Mouse (Mus musculus) limb, embryonic 11.5 days (tissue): Measurements from ENCODE around the gene Prodh2. TPM values are rescaled to one million over a fixed set of nuclear protein-coding genes. Genes with fewer than 3 reads are reported as not detected.
"Not testable (repeated sequence)": the region's sequence is repeated elsewhere in the genome, so short reads cannot be mapped to it uniquely, and the experiment has no call there.

Experiments used
- ATAC-seq: fragments of 200-750 bp; cut with Nextera tagmentation; 2 replicates; pipeline ENCODE4 v1.8.0; 2017; ENCODE audit warnings: low read depth; ENCODE audit not compliant: insufficient number of reproducible peaks, low FRiP score, low TSS enrichment
- DNase-seq: peaks from one replicate; pipeline ENCODE4 v3.0.0-alpha.2; 2015; ENCODE audit warnings: low spot score
- H3K27ac ChIP-seq: fragments of 300-500 bp; sonication (generic); replicated peaks from 2 replicates; pipeline ENCODE4 v1.5.1; 2014; ENCODE audit warnings: low read depth, mild to moderate bottlenecking, low read length
- H3K27me3 ChIP-seq: fragments of 300-500 bp; sonication (generic); 2 replicates; pipeline ENCODE4 v1.6.1; 2014; ENCODE audit warnings: mild to moderate bottlenecking, low read length, mixed read lengths; ENCODE audit not compliant: control insufficient read depth, insufficient read depth
- H3K36me3 ChIP-seq: fragments of 300-500 bp; sonication (generic); 2 replicates; pipeline ENCODE4 v1.6.1; 2014; ENCODE audit warnings: mild to moderate bottlenecking, low read length, moderate library complexity, mixed read lengths; ENCODE audit not compliant: control insufficient read depth, insufficient read depth
- H3K4me1 ChIP-seq: fragments of 300-500 bp; sonication (generic); 2 replicates; pipeline ENCODE4 v1.6.1; 2014; ENCODE audit warnings: low read length, mixed read lengths; ENCODE audit not compliant: control insufficient read depth, insufficient read depth
- H3K4me2 ChIP-seq: fragments of 300-500 bp; sonication (generic); 2 replicates; pipeline ENCODE4 v1.6.1; 2014; ENCODE audit warnings: low read depth, mild to moderate bottlenecking, moderate library complexity; ENCODE audit not compliant: severe bottlenecking
- H3K4me3 ChIP-seq: fragments of 300-500 bp; sonication (generic); 2 replicates; pipeline ENCODE4 v1.5.1; 2014; ENCODE audit warnings: low read depth, low read length
- H3K9ac ChIP-seq: fragments of 300-500 bp; sonication (generic); 2 replicates; pipeline ENCODE4 v1.6.1; 2014; ENCODE audit warnings: mild to moderate bottlenecking, low read length
- H3K9me3 ChIP-seq: fragments of 300-500 bp; sonication (generic); 2 replicates; pipeline ENCODE4 v1.6.1; 2016; ENCODE audit warnings: low read length; ENCODE audit not compliant: control insufficient read depth
- WGBS: fragments of 180-500 bp; shearing (Covaris S2); extraction: QIAGEN DNeasy Blood & Tissue Kit; methylation state at CpG from one replicate; pipeline ENCODE4 v1.1.7; 2014; 5-methylcytosine and 5-hydroxymethylcytosine counted together
- polyA plus RNA-seq: library from polyadenylated mRNA; unstranded; fragments of >200 nt; fragmentation: Nextera tagmentation; extraction: Ambion mirVana; gene quantifications from 2 replicates; pipeline ENCODE4 v1.2.1, GENCODE M21; 2014

The Prodh2 gene
- polyA plus RNA-seq, 1 experiment from 2014 or later = not detected

GRCm38 (mm10) chr7:30474999-30475398 is 18.4 kb upstream of the Prodh2 start:
- Histone ChIP-seq H3K9me3 (no peaks in the 10 kb centered on the region; the same call in 1 of the 2 replicates), H3K4me1 (no peaks in the 10 kb centered on the region), H3K36me3 (no peaks in the 10 kb centered on the region), H3K9ac (no peak overlapping the region), H3K27me3 (no peaks in the 10 kb centered on the region), H3K4me3 (no peak overlapping the region), H3K4me2 (no peak overlapping the region), H3K27ac (no peak overlapping the region)
- DNase-seq (no peak), ATAC-seq (no peak)
- WGBS = 70% methylated on average over 4 of the region's 4 CpGs

DNA sequence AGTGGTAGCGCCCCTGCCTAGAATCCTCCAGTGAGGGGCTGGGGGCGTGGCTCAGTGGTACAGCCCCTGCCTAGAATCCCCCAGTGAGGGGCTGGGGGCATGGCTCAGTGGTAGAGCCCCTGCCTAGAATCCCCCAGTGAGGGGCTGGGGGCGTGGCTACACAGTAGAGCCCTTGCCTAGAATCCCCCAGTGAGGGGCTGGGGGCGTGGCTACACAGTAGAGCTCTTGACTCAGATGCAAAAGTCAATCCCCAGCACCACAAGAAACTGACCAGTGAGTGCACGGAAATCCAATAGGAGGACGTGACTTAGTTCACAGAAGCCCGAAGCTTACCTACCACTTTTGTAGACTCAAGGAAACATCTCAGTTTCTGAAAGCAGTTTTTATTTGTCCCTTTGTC is 17.3 kb upstream of the Prodh2 start:
- H3K9ac ChIP-seq, H3K36me3 ChIP-seq, H3K9me3 ChIP-seq, ATAC-seq, H3K27ac ChIP-seq, DNase-seq, H3K4me1 ChIP-seq, H3K4me2 ChIP-seq, H3K27me3 ChIP-seq, H3K4me3 ChIP-seq: not testable (repeated sequence)
- WGBS = 84% methylated on average over 7 of the region's 7 CpGs

- no peaks in the 10 kb centered on the region for H3K4me1 ChIP-seq
- H3K36me3 ChIP-seq = no peaks in the 10 kb centered on the region
- no peak overlapping the region for H3K9ac ChIP-seq
- no peak overlapping the region for H3K27ac ChIP-seq
- DNase-seq = peak; percentile 26
- no peaks in the 10 kb centered on the region for H3K27me3 ChIP-seq
- WGBS = 6% methylated on average over 32 of the region's 32 CpGs
- peak overlapping the region; percentile 36 for H3K4me2 ChIP-seq
- no peak for ATAC-seq
- peak overlapping the region; percentile 9; the same call in 1 of the 2 replicates for H3K4me3 ChIP-seq
- no peaks in the 10 kb centered on the region; the same call in 1 of the 2 replicates for H3K9me3 ChIP-seq
Measured at GRCm38 (mm10) chr7:30477415-30478381, 15.7 kb upstream of the Prodh2 start.

DNA sequence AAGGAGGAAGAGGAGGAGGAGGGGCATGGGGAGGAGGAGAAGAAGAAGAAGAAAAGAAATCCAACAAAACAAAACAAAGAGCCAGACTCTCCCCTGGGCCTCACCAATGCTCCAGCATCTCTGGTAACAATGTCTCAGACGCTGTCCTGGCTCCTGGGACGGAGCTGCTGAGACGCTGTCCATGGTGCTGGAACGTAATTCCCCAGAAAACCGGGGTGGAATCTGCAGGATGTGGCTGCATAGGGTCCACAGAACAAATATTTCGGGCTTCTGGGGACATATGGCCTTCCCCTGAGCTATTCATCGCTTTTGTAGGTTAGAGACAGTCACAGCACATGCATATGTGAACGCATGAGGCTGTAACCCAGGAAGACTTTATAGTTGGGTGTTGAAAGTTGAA is 9.2 kb upstream of the Prodh2 start:
- no peaks in the 10 kb centered on the region for H3K4me1 ChIP-seq
- peak; percentile 82 for DNase-seq
- 16% methylated on average over 8 of the region's 8 CpGs for WGBS
- no peaks in the 10 kb centered on the region for H3K9me3 ChIP-seq
- no peak overlapping the region for H3K27ac ChIP-seq
- no peak overlapping the region for H3K4me2 ChIP-seq
- no peaks in the 10 kb centered on the region for H3K36me3 ChIP-seq
- ATAC-seq = no peak
- no peak overlapping the region for H3K4me3 ChIP-seq
- no peak overlapping the region for H3K9ac ChIP-seq
- no peaks in the 10 kb centered on the region for H3K27me3 ChIP-seq

GRCm38 (mm10) chr7:30490251-30490956 is 3.0 kb upstream of the Prodh2 start:
- Histone ChIP-seq H3K27ac (no peak overlapping the region), H3K4me1 (no peaks in the 10 kb centered on the region), H3K9me3 (no peaks in the 10 kb centered on the region), H3K4me2 (no peak overlapping the region), H3K4me3 (no peak overlapping the region), H3K27me3 (no peaks in the 10 kb centered on the region), H3K9ac (no peak overlapping the region), H3K36me3 (no peaks in the 10 kb centered on the region)
- ATAC-seq (no peak), DNase-seq (peak; percentile 54)
- 34% methylated on average over 16 of the region's 16 CpGs for WGBS

- DNase-seq (no peak), ATAC-seq (no peak)
- WGBS = 27% methylated on average over 6 of the region's 6 CpGs
- Histone ChIP-seq H3K36me3 (no peaks in the 10 kb centered on the region), H3K4me3 (no peak overlapping the region), H3K4me2 (no peak overlapping the region), H3K4me1 (no peaks in the 10 kb centered on the region), H3K9ac (no peak overlapping the region), H3K27ac (no peak overlapping the region), H3K9me3 (no peaks in the 10 kb centered on the region), H3K27me3 (no peaks in the 10 kb centered on the region)
Measured at GRCm38 (mm10) chr7:30490957-30491307, 2.5 kb upstream of the Prodh2 start.

DNA sequence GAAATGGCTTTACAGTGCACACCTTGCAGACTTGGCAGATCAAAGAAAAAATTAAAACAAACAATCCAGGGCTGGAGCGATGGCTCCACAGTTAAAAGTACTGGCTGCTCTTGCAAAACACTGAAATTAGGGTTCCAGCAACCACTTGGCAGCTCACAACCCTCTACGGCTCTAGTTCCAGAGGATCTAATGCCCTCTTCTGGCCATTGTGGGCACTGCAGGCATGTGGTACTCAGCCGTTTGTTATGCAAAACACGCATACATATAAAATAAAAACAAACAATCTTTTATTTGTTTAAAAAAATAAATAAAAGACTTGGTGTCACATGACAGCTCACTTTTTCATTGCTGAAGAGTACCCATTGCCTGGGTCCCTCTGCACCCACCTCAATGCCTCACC is 657 bp upstream of the Prodh2 start:
- Histone ChIP-seq H3K36me3 (no peaks in the 10 kb centered on the region), H3K27ac (no peak overlapping the region), H3K27me3 (no peaks in the 10 kb centered on the region), H3K4me2 (no peak overlapping the region), H3K4me1 (no peaks in the 10 kb centered on the region), H3K9ac (no peak overlapping the region), H3K4me3 (no peak overlapping the region), H3K9me3 (no peaks in the 10 kb centered on the region)
- WGBS = 17% methylated on average over 4 of the region's 4 CpGs
- DNase-seq = peak; percentile 89
- ATAC-seq = no peak

DNA sequence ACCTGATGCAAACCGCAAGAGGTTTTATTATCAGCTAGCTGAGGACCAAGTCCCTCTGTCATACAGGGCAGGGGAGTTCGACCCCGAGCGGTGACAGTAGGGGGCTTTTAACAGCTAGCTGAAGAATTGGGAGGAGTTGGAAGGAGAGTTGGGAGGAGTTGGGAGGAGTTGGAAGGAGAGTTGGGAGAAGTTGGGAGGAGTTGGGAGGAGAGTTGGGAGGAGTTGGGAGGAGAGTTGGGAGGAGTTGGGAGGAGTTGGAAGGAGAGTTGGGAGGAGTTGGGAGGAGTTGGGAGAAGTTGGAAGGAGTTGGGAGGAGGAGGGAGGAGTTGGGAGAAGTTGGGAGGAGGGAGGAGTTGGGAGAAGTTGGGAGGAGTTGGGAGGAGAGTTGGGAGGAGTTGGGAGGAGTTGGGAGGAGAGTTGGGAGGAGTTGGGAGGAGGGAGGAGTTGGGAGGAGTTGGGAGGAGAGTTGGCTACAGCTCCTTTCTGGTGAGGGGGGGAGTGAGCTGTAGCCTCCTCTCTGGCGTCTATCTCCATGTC is 2.2 kb downstream of the Prodh2 start:
- not testable (repeated sequence) for DNase-seq, H3K4me1 ChIP-seq, H3K9ac ChIP-seq, H3K4me2 ChIP-seq, H3K4me3 ChIP-seq, H3K27me3 ChIP-seq, H3K9me3 ChIP-seq, H3K36me3 ChIP-seq, H3K27ac ChIP-seq, ATAC-seq
- WGBS = 57% methylated on average over 5 of the region's 5 CpGs
